Mouse (Mus musculus) erythroblast, embryonic 14.5 days (primary cell): ENCODE measurements around the gene Smurf1.

ENCODE experiments used
- GATA1 ChIP-seq: IDR thresholded peaks from 2 replicates; pipeline ENCODE4 v1.6.1; 2012; ENCODE audit warnings: low read length, inconsistent platforms, mixed read lengths
- TAL1 ChIP-seq: IDR thresholded peaks from 3 replicates; pipeline ENCODE4 v1.6.1; 2012; ENCODE audit warnings: low read length, inconsistent platforms, mixed read lengths

DNA sequence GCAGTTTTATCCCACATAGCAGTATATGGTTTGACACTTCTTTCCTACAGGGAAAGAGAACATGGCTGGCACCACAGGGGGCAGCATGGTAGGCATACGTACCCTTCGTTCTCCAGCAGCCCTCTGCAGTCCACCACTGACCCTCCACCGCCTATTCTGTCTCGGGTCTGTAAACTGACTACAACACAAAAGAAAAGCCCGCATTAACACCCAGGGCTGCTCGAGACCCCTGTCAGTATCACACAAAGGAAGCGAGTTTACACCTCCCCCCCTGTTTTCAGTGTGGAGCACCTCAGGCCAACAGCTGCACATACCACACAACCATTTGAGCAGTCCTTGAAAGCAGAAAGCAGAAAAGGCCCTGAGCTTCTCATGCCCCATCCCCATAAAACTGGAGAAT lies 67.8 kb downstream of the Smurf1 start:
- TF ChIP-seq GATA1 (no peak), TAL1 (no peak)
